Mouse (Mus musculus) myocyte (in vitro differentiated cells): ENCODE measurements around the gene Ndufs2. TPM values are rescaled to one million over a fixed set of nuclear protein-coding genes. Genes with fewer than 3 reads are reported as not detected.
A peak's percentile ranks its signal among the peaks of the same experiment; 100 is the strongest.

ENCODE experiments used
- H3K27me3 ChIP-seq: one replicate; pipeline ENCODE4 v1.6.1; 2011; ENCODE audit not compliant: control insufficient read depth, insufficient read depth, insufficient read length
- H3K36me3 ChIP-seq: one replicate; pipeline ENCODE4 v1.6.1; 2011; ENCODE audit not compliant: control insufficient read depth, insufficient read depth
- H3K4me2 ChIP-seq: one replicate; pipeline ENCODE4 v1.6.1; 2011; ENCODE audit warnings: low read depth, control low read depth
- H3K4me3 ChIP-seq: one replicate; pipeline ENCODE4 v1.5.1; 2011; ENCODE audit warnings: mild to moderate bottlenecking, control low read depth, moderate library complexity
- H3K79me2 ChIP-seq: one replicate; pipeline ENCODE4 v1.6.1; 2011; ENCODE audit not compliant: control insufficient read depth, insufficient read depth
- H3ac ChIP-seq: one replicate; pipeline ENCODE4 v1.6.1; 2011; ENCODE audit not compliant: control insufficient read depth, insufficient read length
- CEBPB ChIP-seq: IDR thresholded peaks from 2 replicates; pipeline ENCODE4 v1.6.1; 2011; ENCODE audit warnings: mild to moderate bottlenecking, moderate library complexity; ENCODE audit not compliant: poor library complexity, insufficient read depth, severe bottlenecking
- E2F4 ChIP-seq: IDR thresholded peaks from one replicate; pipeline ENCODE4 v1.6.1; 2011; ENCODE audit warnings: mild to moderate bottlenecking, control low read depth, moderate library complexity; ENCODE audit not compliant: insufficient read depth
- MAX ChIP-seq: IDR thresholded peaks from one replicate; pipeline ENCODE4 v1.6.1; 2011; ENCODE audit warnings: low read depth, mild to moderate bottlenecking, control low read depth
- MYOD1 ChIP-seq, 3 experiments: IDR thresholded peaks; one replicate each; pipeline ENCODE4 v1.6.1; 2011; ENCODE audit warnings: control low read depth in 2 of 3, low read depth in 2 of 3, mild to moderate bottlenecking in 2 of 3, moderate library complexity in 1 of 3; ENCODE audit not compliant: insufficient read length in 2 of 3, control insufficient read depth in 1 of 3
- MYOG ChIP-seq, 3 experiments: IDR thresholded peaks; one replicate each; pipeline ENCODE4 v1.6.1; 2011; ENCODE audit warnings: control low read depth in 2 of 3, low read depth in 2 of 3, mild to moderate bottlenecking in 2 of 3; ENCODE audit not compliant: insufficient read length in 2 of 3, control insufficient read depth in 1 of 3, insufficient read depth in 1 of 3
- POLR2A ChIP-seq: IDR thresholded peaks from one replicate; pipeline ENCODE4 v1.6.1; 2011; ENCODE audit warnings: low read depth, mild to moderate bottlenecking, control low read depth, moderate library complexity; ENCODE audit not compliant: insufficient read length
- POLR2AphosphoS2 ChIP-seq: IDR thresholded peaks from one replicate; pipeline ENCODE4 v1.6.1; 2011; ENCODE audit warnings: low read depth, control low read depth; ENCODE audit not compliant: insufficient read length
- REST ChIP-seq: IDR thresholded peaks from one replicate; pipeline ENCODE4 v1.6.1; 2011; ENCODE audit warnings: mild to moderate bottlenecking, control low read depth, moderate library complexity; ENCODE audit not compliant: insufficient read depth, insufficient read length
- SRF ChIP-seq: IDR thresholded peaks from one replicate; pipeline ENCODE4 v1.6.1; 2011; ENCODE audit warnings: low read depth; ENCODE audit not compliant: control insufficient read depth, insufficient read length
- TCF12 ChIP-seq: IDR thresholded peaks from one replicate; pipeline ENCODE4 v1.6.1; 2011; ENCODE audit warnings: mild to moderate bottlenecking, control low read depth; ENCODE audit not compliant: poor library complexity, insufficient read depth, severe bottlenecking
- TCF3 ChIP-seq: IDR thresholded peaks from one replicate; pipeline ENCODE4 v1.6.1; 2011; ENCODE audit warnings: low read depth, control low read depth; ENCODE audit not compliant: insufficient read length
- USF1 ChIP-seq: IDR thresholded peaks from one replicate; pipeline ENCODE4 v1.6.1; 2011; ENCODE audit warnings: low read depth, mild to moderate bottlenecking, control low read depth, moderate library complexity
- polyA plus RNA-seq: library from polyadenylated mRNA; unstranded; fragments of >200 nt; fragmentation: generic; extraction: Trizol; gene quantifications from one replicate; pipeline ENCODE4 v1.2.1, GENCODE M21; 2012; ENCODE audit warnings: missing spikeins

Gene Ndufs2
- polyA plus RNA-seq, 1 experiment: 409 TPM

GRCm38 (mm10) chr1:171284491-171284890 lies 33.3 kb upstream of the Ndufs2 start:
- H3K79me2 ChIP-seq: peaks cover 10% of the 10 kb centered on the region
- no peak overlapping the region for H3ac ChIP-seq
- peaks cover 3% of the 10 kb centered on the region for H3K36me3 ChIP-seq
- no peaks in the 10 kb centered on the region for H3K27me3 ChIP-seq
- no peak overlapping the region for H3K4me2 ChIP-seq
- TF ChIP-seq MYOG (IDR thresholded peaks at IDR 0.05; ENCODE audit: control insufficient read depth in 1 of 3, insufficient read depth in 1 of 3, insufficient read length in 2 of 3, low read depth in 2 of 3) (no peak), POLR2AphosphoS2 (no peak), MYOD1 (IDR thresholded peaks at IDR 0.05; ENCODE audit: control insufficient read depth in 1 of 3, insufficient read length in 2 of 3, low read depth in 2 of 3) (no peak), POLR2A (no peak), USF1 (no peak), TCF3 (no peak)
- no peak overlapping the region for H3K4me3 ChIP-seq

- no peaks in the 10 kb centered on the region for H3K27me3 ChIP-seq
- TF ChIP-seq TCF3: no peak
- no peak for TF ChIP-seq MYOG (IDR thresholded peaks at IDR 0.05; ENCODE audit: control insufficient read depth in 1 of 3, insufficient read depth in 1 of 3, insufficient read length in 2 of 3, low read depth in 2 of 3)
- TF ChIP-seq POLR2AphosphoS2: peak; percentile 2
- H3K36me3 ChIP-seq: peaks cover 3% of the 10 kb centered on the region
Measured at GRCm38 (mm10) chr1:171283188-171284160, 32.3 kb upstream of the Ndufs2 start.

DNA sequence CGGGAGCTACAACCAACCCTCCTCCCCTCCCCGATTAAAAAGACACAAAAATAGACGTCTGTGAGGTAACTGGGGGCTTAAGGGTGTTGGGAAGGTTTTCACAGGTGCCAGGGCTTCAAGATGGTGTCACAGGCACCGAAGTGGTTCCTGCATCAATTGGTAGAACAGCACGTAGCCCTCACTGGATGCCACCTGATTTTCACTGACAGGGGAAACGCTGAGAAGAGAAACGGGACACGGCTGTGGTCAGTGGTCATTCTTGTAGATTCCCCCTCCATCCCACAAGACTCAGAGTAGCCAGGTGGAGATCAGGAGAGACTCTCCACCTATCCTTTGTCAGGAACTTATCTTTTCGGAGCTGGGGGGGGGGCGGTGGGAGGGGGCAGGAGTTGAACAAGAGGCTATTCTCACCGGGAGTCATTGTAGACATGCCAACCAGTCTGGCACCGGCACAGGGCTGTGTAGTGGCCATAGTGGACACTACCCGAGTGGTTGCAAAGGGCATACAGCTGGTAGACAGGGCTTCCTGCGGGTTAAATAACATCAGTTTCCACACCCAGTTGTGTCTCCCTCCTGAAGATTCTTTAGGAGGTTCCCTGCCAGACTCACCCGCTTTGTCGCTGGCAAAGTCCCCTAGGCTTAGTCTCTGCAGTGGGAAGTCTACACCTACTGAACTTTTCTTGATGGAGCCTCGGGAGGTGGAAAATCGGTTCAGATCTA lies 31.1 kb upstream of the Ndufs2 start:
- no peak for TF ChIP-seq MAX
- no peak for TF ChIP-seq TCF12
- TF ChIP-seq E2F4: no peak
- TF ChIP-seq USF1: no peak
- TF ChIP-seq SRF: no peak
- no peak for TF ChIP-seq CEBPB
- no peak for TF ChIP-seq MYOD1 (IDR thresholded peaks at IDR 0.05; ENCODE audit: control insufficient read depth in 1 of 3, insufficient read length in 2 of 3, low read depth in 2 of 3)
- TF ChIP-seq POLR2AphosphoS2: no peak
- H3K4me3 ChIP-seq: peak overlapping the region; percentile 60
- no peak overlapping the region for H3ac ChIP-seq
- H3K4me2 ChIP-seq: peak overlapping the region; percentile 71
- H3K36me3 ChIP-seq: peaks cover 3% of the 10 kb centered on the region
- H3K27me3 ChIP-seq: no peaks in the 10 kb centered on the region
- peaks cover 8% of the 10 kb centered on the region for H3K79me2 ChIP-seq

More at GRCm38 (mm10) chr1:171283188-171284160, 32.3 kb upstream of the Ndufs2 start:
- H3K4me3 ChIP-seq: no peak overlapping the region
- no peak overlapping the region for H3K4me2 ChIP-seq
- peaks cover 10% of the 10 kb centered on the region for H3K79me2 ChIP-seq
- no peak overlapping the region for H3ac ChIP-seq

GRCm38 (mm10) chr1:171281528-171281923 lies 30.3 kb upstream of the Ndufs2 start:
- Histone ChIP-seq H3ac (no peak overlapping the region), H3K27me3 (no peaks in the 10 kb centered on the region), H3K4me2 (peak overlapping the region; percentile 71), H3K36me3 (peaks cover 3% of the 10 kb centered on the region), H3K79me2 (peaks cover under 1% of the 10 kb centered on the region), H3K4me3 (peak overlapping the region; percentile 60)
- no peak for TF ChIP-seq TCF3
- peak; percentile 32 for TF ChIP-seq POLR2AphosphoS2

DNA sequence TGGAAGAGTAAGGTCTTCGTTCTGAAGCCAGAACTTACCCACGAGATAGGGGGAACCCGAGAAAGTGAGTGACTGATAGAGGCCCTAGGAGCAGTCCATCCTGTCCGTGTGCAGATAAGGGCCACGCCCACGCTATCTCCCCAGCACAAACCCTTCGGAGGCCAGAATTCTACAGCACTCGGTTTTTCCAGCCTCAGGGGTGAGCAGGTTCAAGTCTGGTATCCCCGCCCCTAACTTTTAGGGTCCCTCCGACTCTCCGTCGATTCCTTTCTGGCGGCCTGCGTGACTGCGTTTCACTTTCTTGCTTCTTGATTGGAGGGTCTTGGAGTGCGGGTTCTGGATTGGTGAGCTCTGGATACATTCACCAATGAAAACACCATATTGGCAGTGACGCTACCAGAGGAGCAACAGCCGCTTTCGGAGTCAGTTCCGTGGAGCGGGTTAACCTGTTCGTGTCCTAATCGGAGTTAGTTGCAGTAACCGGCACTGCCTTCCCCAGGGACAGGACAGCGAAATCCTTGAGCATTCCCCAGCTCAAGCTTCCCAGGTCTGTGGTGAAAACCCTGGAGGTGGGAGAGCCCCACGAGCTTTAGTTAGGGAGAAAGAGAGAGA lies 29.8 kb upstream of the Ndufs2 start, which contains the start of gene Ppox:
TSS of gene Ppox (minus strand) at position 271 of the 612 bp plus-strand sequence.
- no peak for TF ChIP-seq REST
- TF ChIP-seq CEBPB: no peak
- peak in 2 of 3 experiments; percentile 25 to 46 for TF ChIP-seq MYOG (IDR thresholded peaks at IDR 0.05; ENCODE audit: control insufficient read depth in 1 of 3, insufficient read depth in 1 of 3, insufficient read length in 2 of 3, low read depth in 2 of 3)
- no peak for TF ChIP-seq USF1
- TF ChIP-seq TCF3: no peak
- TF ChIP-seq MYOD1 (IDR thresholded peaks at IDR 0.05; ENCODE audit: control insufficient read depth in 1 of 3, insufficient read length in 2 of 3, low read depth in 2 of 3): peak in 1 of 3 experiments; percentile 25
- peak; percentile 39 for TF ChIP-seq POLR2A
- no peak for TF ChIP-seq POLR2AphosphoS2
- no peak for TF ChIP-seq TCF12
- no peak for TF ChIP-seq SRF
- TF ChIP-seq MAX: no peak
- peak; percentile 62 for TF ChIP-seq E2F4
- Histone ChIP-seq H3K79me2 (no peaks in the 10 kb centered on the region), H3K36me3 (peaks cover 2% of the 10 kb centered on the region), H3K27me3 (no peaks in the 10 kb centered on the region), H3K4me3 (peak within 1 kb of the TSS; percentile 60), H3ac (peak within 1 kb of the TSS; percentile 60), H3K4me2 (peak within 1 kb of the TSS; percentile 82)
